Mouse (Mus musculus): ENCODE measurements around the gene Fam13c. TPM values are rescaled to one million over a fixed set of nuclear protein-coding genes. Genes with fewer than 3 reads are reported as not detected.

Gene Fam13c
- polyA plus RNA-seq, 1 experiment from 2014 or later = 11.9 TPM

- H3K27me3 ChIP-seq (ENCODE audit: control insufficient read depth, insufficient read depth, low read length) = no peaks in the 10 kb centered on the region
- H3K4me3 ChIP-seq (ENCODE audit: low read depth, low read length) = no peak overlapping the region
- no peak for ATAC-seq (ENCODE audit: insufficient read depth, low FRiP score, low TSS enrichment)
- H3K4me2 ChIP-seq (ENCODE audit: low read depth) = no peak overlapping the region
- 75% methylated on average over 13 of the region's 13 CpGs for WGBS
- H3K9me3 ChIP-seq (ENCODE audit: control insufficient read depth, low read length) = no peaks in the 10 kb centered on the region
- no peaks in the 10 kb centered on the region for H3K36me3 ChIP-seq (ENCODE audit: control insufficient read depth, insufficient read depth, low read length)
- H3K4me1 ChIP-seq (ENCODE audit: control insufficient read depth, insufficient read depth, low read length) = no peaks in the 10 kb centered on the region
- no peak overlapping the region for H3K27ac ChIP-seq (ENCODE audit: low read depth, low read length)
- DNase-seq (ENCODE audit: low spot score) = no peak
- no peak overlapping the region for H3K9ac ChIP-seq (ENCODE audit: low read length)
Measured at GRCm38 (mm10) chr10:70499246-70499645, 59.0 kb downstream of the Fam13c start.

- no peak overlapping the region for H3K4me3 ChIP-seq (ENCODE audit: low read depth, low read length)
- ATAC-seq (ENCODE audit: insufficient read depth, low FRiP score, low TSS enrichment) (no peak), DNase-seq (ENCODE audit: low spot score) (no peak)
- H3K27ac ChIP-seq (ENCODE audit: low read depth, low read length) = no peak overlapping the region
- no peak overlapping the region for H3K4me2 ChIP-seq (ENCODE audit: low read depth)
- no peaks in the 10 kb centered on the region for H3K27me3 ChIP-seq (ENCODE audit: control insufficient read depth, insufficient read depth, low read length)
- no peaks in the 10 kb centered on the region for H3K36me3 ChIP-seq (ENCODE audit: control insufficient read depth, insufficient read depth, low read length)
- no peak overlapping the region for H3K9ac ChIP-seq (ENCODE audit: low read length)
- H3K4me1 ChIP-seq (ENCODE audit: control insufficient read depth, insufficient read depth, low read length) = 0 out of 2 replicates have a peak, but pooled peaks cover 2% of the 10 kb centered on the region
- H3K9me3 ChIP-seq (ENCODE audit: control insufficient read depth, low read length) = peaks cover 9% of the 10 kb centered on the region; the same call in 1 of the 2 replicates
- 92% methylated on average over 15 of the region's 15 CpGs for WGBS
Measured at GRCm38 (mm10) chr10:70504871-70505270, 64.6 kb downstream of the Fam13c start.

- no peak for ATAC-seq (ENCODE audit: insufficient read depth, low FRiP score, low TSS enrichment)
- H3K27me3 ChIP-seq (ENCODE audit: control insufficient read depth, insufficient read depth, low read length) = no peaks in the 10 kb centered on the region
Measured at GRCm38 (mm10) chr10:70505395-70505794, 65.1 kb downstream of the Fam13c start.

GRCm38 (mm10) chr10:70505842-70506241 is 65.6 kb downstream of the Fam13c start:
- 0 out of 2 replicates have a peak, but pooled peaks cover 2% of the 10 kb centered on the region for H3K4me1 ChIP-seq (ENCODE audit: control insufficient read depth, insufficient read depth, low read length)
- no peak overlapping the region for H3K9ac ChIP-seq (ENCODE audit: low read length)
- no peaks in the 10 kb centered on the region for H3K27me3 ChIP-seq (ENCODE audit: control insufficient read depth, insufficient read depth, low read length)
- no peak overlapping the region for H3K4me2 ChIP-seq (ENCODE audit: low read depth)
- no peak for ATAC-seq (ENCODE audit: insufficient read depth, low FRiP score, low TSS enrichment)
- WGBS = 73% methylated on average over 5 of the region's 5 CpGs
- no peak overlapping the region for H3K27ac ChIP-seq (ENCODE audit: low read depth, low read length)
- no peak for DNase-seq (ENCODE audit: low spot score)
- H3K4me3 ChIP-seq (ENCODE audit: low read depth, low read length) = no peak overlapping the region
- H3K9me3 ChIP-seq (ENCODE audit: control insufficient read depth, low read length) = peaks cover 9% of the 10 kb centered on the region; the same call in 1 of the 2 replicates
- no peaks in the 10 kb centered on the region for H3K36me3 ChIP-seq (ENCODE audit: control insufficient read depth, insufficient read depth, low read length)

More at GRCm38 (mm10) chr10:70505395-70505794, 65.1 kb downstream of the Fam13c start:
- H3K9ac ChIP-seq (ENCODE audit: low read length) = no peak overlapping the region
- DNase-seq (ENCODE audit: low spot score) = no peak
- no peak overlapping the region for H3K4me2 ChIP-seq (ENCODE audit: low read depth)
- H3K36me3 ChIP-seq (ENCODE audit: control insufficient read depth, insufficient read depth, low read length) = no peaks in the 10 kb centered on the region
- H3K9me3 ChIP-seq (ENCODE audit: control insufficient read depth, low read length) = peaks cover 9% of the 10 kb centered on the region; the same call in 1 of the 2 replicates
- H3K4me3 ChIP-seq (ENCODE audit: low read depth, low read length) = no peak overlapping the region
- H3K4me1 ChIP-seq (ENCODE audit: control insufficient read depth, insufficient read depth, low read length) = 0 out of 2 replicates have a peak, but pooled peaks cover 2% of the 10 kb centered on the region
- no peak overlapping the region for H3K27ac ChIP-seq (ENCODE audit: low read depth, low read length)

- Histone ChIP-seq H3K27me3 (ENCODE audit: control insufficient read depth, insufficient read depth, low read length) (no peaks in the 10 kb centered on the region), H3K9ac (ENCODE audit: low read length) (no peak overlapping the region), H3K27ac (ENCODE audit: low read depth, low read length) (no peak overlapping the region), H3K36me3 (ENCODE audit: control insufficient read depth, insufficient read depth, low read length) (no peaks in the 10 kb centered on the region), H3K4me2 (ENCODE audit: low read depth) (no peak overlapping the region), H3K9me3 (ENCODE audit: control insufficient read depth, low read length) (peaks cover 9% of the 10 kb centered on the region; the same call in 1 of the 2 replicates), H3K4me3 (ENCODE audit: low read depth, low read length) (no peak overlapping the region), H3K4me1 (ENCODE audit: control insufficient read depth, insufficient read depth, low read length) (0 out of 2 replicates have a peak, but pooled peaks cover 2% of the 10 kb centered on the region)
- DNase-seq (ENCODE audit: low spot score) (peak; percentile 26), ATAC-seq (ENCODE audit: insufficient read depth, low FRiP score, low TSS enrichment) (no peak; the same call in 1 of the 2 replicates)
- 65% methylated on average over 15 of the region's 15 CpGs for WGBS
Measured at GRCm38 (mm10) chr10:70506499-70507168, 66.4 kb downstream of the Fam13c start.

- peaks cover 9% of the 10 kb centered on the region; the same call in 1 of the 2 replicates for H3K9me3 ChIP-seq (ENCODE audit: control insufficient read depth, low read length)
- WGBS = 86% methylated on average over 3 of the region's 3 CpGs
- ATAC-seq (ENCODE audit: insufficient read depth, low FRiP score, low TSS enrichment) = no peak
- 0 out of 2 replicates have a peak, but pooled peaks cover 2% of the 10 kb centered on the region for H3K4me1 ChIP-seq (ENCODE audit: control insufficient read depth, insufficient read depth, low read length)
- H3K36me3 ChIP-seq (ENCODE audit: control insufficient read depth, insufficient read depth, low read length) = no peaks in the 10 kb centered on the region
- H3K4me3 ChIP-seq (ENCODE audit: low read depth, low read length) = no peak overlapping the region
- no peak overlapping the region for H3K9ac ChIP-seq (ENCODE audit: low read length)
- H3K27me3 ChIP-seq (ENCODE audit: control insufficient read depth, insufficient read depth, low read length) = no peaks in the 10 kb centered on the region
- no peak overlapping the region for H3K27ac ChIP-seq (ENCODE audit: low read depth, low read length)
- DNase-seq (ENCODE audit: low spot score) = no peak
- no peak overlapping the region for H3K4me2 ChIP-seq (ENCODE audit: low read depth)
Measured at GRCm38 (mm10) chr10:70507880-70508279, 67.6 kb downstream of the Fam13c start.

GRCm38 (mm10) chr10:70514848-70515247 is 74.6 kb downstream of the Fam13c start:
- Histone ChIP-seq H3K4me1 (ENCODE audit: control insufficient read depth, insufficient read depth, low read length) (peaks cover 6% of the 10 kb centered on the region), H3K27me3 (ENCODE audit: control insufficient read depth, insufficient read depth, low read length) (no peaks in the 10 kb centered on the region), H3K36me3 (ENCODE audit: control insufficient read depth, insufficient read depth, low read length) (no peaks in the 10 kb centered on the region), H3K4me2 (ENCODE audit: low read depth) (no peak overlapping the region), H3K27ac (ENCODE audit: low read depth, low read length) (no peak overlapping the region), H3K9me3 (ENCODE audit: control insufficient read depth, low read length) (no peaks in the 10 kb centered on the region), H3K9ac (ENCODE audit: low read length) (no peak overlapping the region), H3K4me3 (ENCODE audit: low read depth, low read length) (no peak overlapping the region)
- 77% methylated on average over 9 of the region's 9 CpGs for WGBS
- DNase-seq (ENCODE audit: low spot score) (no peak), ATAC-seq (ENCODE audit: insufficient read depth, low FRiP score, low TSS enrichment) (no peak)

GRCm38 (mm10) chr10:70516661-70517060 is 76.4 kb downstream of the Fam13c start:
- Histone ChIP-seq H3K4me3 (ENCODE audit: low read depth, low read length) (no peak overlapping the region), H3K27me3 (ENCODE audit: control insufficient read depth, insufficient read depth, low read length) (no peaks in the 10 kb centered on the region), H3K4me1 (ENCODE audit: control insufficient read depth, insufficient read depth, low read length) (peaks cover 9% of the 10 kb centered on the region), H3K36me3 (ENCODE audit: control insufficient read depth, insufficient read depth, low read length) (no peaks in the 10 kb centered on the region), H3K9ac (ENCODE audit: low read length) (no peak overlapping the region), H3K27ac (ENCODE audit: low read depth, low read length) (no peak overlapping the region), H3K9me3 (ENCODE audit: control insufficient read depth, low read length) (no peaks in the 10 kb centered on the region), H3K4me2 (ENCODE audit: low read depth) (no peak overlapping the region)
- ATAC-seq (ENCODE audit: insufficient read depth, low FRiP score, low TSS enrichment) (no peak), DNase-seq (ENCODE audit: low spot score) (no peak)
- 89% methylated on average over 8 of the region's 8 CpGs for whole genome bisulfite sequencing

- peak; percentile 42; the same call in 1 of the 2 replicates for ATAC-seq (ENCODE audit: insufficient read depth, low FRiP score, low TSS enrichment)
- no peaks in the 10 kb centered on the region for H3K27me3 ChIP-seq (ENCODE audit: control insufficient read depth, insufficient read depth, low read length)
- H3K4me3 ChIP-seq (ENCODE audit: low read depth, low read length) = peak overlapping the region; percentile 45
- H3K4me2 ChIP-seq (ENCODE audit: low read depth) = peak overlapping the region; percentile 90
- no peak overlapping the region for H3K27ac ChIP-seq (ENCODE audit: low read depth, low read length)
- H3K9ac ChIP-seq (ENCODE audit: low read length) = peak overlapping the region; percentile 57
- H3K36me3 ChIP-seq (ENCODE audit: control insufficient read depth, insufficient read depth, low read length) = no peaks in the 10 kb centered on the region
- peaks cover 9% of the 10 kb centered on the region for H3K4me1 ChIP-seq (ENCODE audit: control insufficient read depth, insufficient read depth, low read length)
- DNase-seq (ENCODE audit: low spot score) = peak; percentile 21
- WGBS = 6% methylated on average over 14 of the region's 14 CpGs
- no peaks in the 10 kb centered on the region for H3K9me3 ChIP-seq (ENCODE audit: control insufficient read depth, low read length)
Measured at GRCm38 (mm10) chr10:70519640-70520099, 79.4 kb downstream of the Fam13c start.

All from neural tube, embryonic 11.5 days (tissue).